Mouse (Mus musculus) liver, embryonic 13.5 days (tissue): ENCODE measurements around the gene S100a16. TPM values are rescaled to one million over a fixed set of nuclear protein-coding genes. Genes with fewer than 3 reads are reported as not detected.
A peak's percentile ranks its signal among the peaks of the same experiment; 100 is the strongest.

Experiments used
- ATAC-seq: fragments of 200-750 bp; cut with Nextera tagmentation; 2 replicates; pipeline ENCODE4 v1.8.0; 2017; ENCODE audit warnings: low read depth, mild to moderate bottlenecking, moderate number of reproducible peaks, moderate library complexity
- DNase-seq: peaks from one replicate; pipeline ENCODE4 v3.0.0; 2022
- H3K27ac ChIP-seq: fragments of 300-500 bp; sonication (generic); 2 replicates; pipeline ENCODE4 v1.5.1; 2015; ENCODE audit warnings: moderate library complexity, mild to moderate bottlenecking, inconsistent platforms
- H3K27me3 ChIP-seq: fragments of 300-500 bp; sonication (generic); 2 replicates; pipeline ENCODE4 v1.6.1; 2015; ENCODE audit warnings: mild to moderate bottlenecking, inconsistent platforms
- H3K36me3 ChIP-seq: fragments of 300-500 bp; sonication (generic); 2 replicates; pipeline ENCODE4 v1.6.1; 2015; ENCODE audit warnings: mild to moderate bottlenecking, inconsistent platforms
- H3K4me1 ChIP-seq: fragments of 300-500 bp; sonication (generic); replicated peaks from 2 replicates; pipeline ENCODE4 v1.6.1; 2015; ENCODE audit warnings: inconsistent platforms
- H3K4me2 ChIP-seq: fragments of 300-500 bp; sonication (generic); 2 replicates; pipeline ENCODE4 v1.6.1; 2015; ENCODE audit warnings: inconsistent platforms, mild to moderate bottlenecking, moderate library complexity
- H3K4me3 ChIP-seq: fragments of 300-500 bp; sonication (generic); replicated peaks from 2 replicates; pipeline ENCODE4 v1.5.1; 2015; ENCODE audit warnings: mild to moderate bottlenecking, inconsistent platforms
- H3K9ac ChIP-seq: fragments of 300-500 bp; sonication (generic); 2 replicates; pipeline ENCODE4 v1.6.1; 2015; ENCODE audit warnings: mild to moderate bottlenecking, inconsistent platforms
- H3K9me3 ChIP-seq: fragments of 300-500 bp; sonication (generic); replicated peaks from 2 replicates; pipeline ENCODE4 v1.6.1; 2016; ENCODE audit warnings: inconsistent platforms
- WGBS: fragments of 180-500 bp; shearing (Covaris S2); methylation state at CpG from one replicate; pipeline ENCODE4 v1.1.7; 2015; ENCODE audit not compliant: insufficient replicate concordance; 5-methylcytosine and 5-hydroxymethylcytosine counted together
- polyA plus RNA-seq: library from polyadenylated mRNA; unstranded; fragments of >200 nt; fragmentation: Nextera tagmentation; extraction: Ambion mirVana; gene quantifications from 2 replicates; pipeline ENCODE4 v1.2.1, GENCODE M21; 2015

The S100a16 gene
- polyA plus RNA-seq: 26.4 and 27.4 TPM in 2 replicates

GRCm38 (mm10) chr3:90537141-90537904 is at the start of gene S100a16:
S100a16 (plus strand) TSS chr3:90537254.
- H3K36me3 ChIP-seq: no peaks in the 10 kb centered on the region
- peak within 1 kb of the TSS; percentile 36 for H3K4me3 ChIP-seq
- H3K9ac ChIP-seq: peak within 1 kb of the TSS; percentile 33; the same call in 1 of the 2 replicates
- H3K27me3 ChIP-seq: no peaks in the 10 kb centered on the region
- H3K27ac ChIP-seq: no peak within 1 kb of the TSS; the same call in 1 of the 2 replicates
- H3K9me3 ChIP-seq: no peaks in the 10 kb centered on the region
- DNase-seq (no peak), ATAC-seq (peak; percentile 73)
- WGBS: 45% methylated on average over 10 of the region's 10 CpGs
- no peaks in the 10 kb centered on the region for H3K4me1 ChIP-seq
- peak within 1 kb of the TSS; percentile 46 for H3K4me2 ChIP-seq

GRCm38 (mm10) chr3:90488576-90488975 is 48.5 kb upstream of the S100a16 start:
- Histone ChIP-seq H3K36me3 (peaks cover 57% of the 10 kb centered on the region), H3K9me3 (no peaks in the 10 kb centered on the region), H3K9ac (no peak overlapping the region), H3K4me1 (peaks cover 21% of the 10 kb centered on the region), H3K27me3 (no peaks in the 10 kb centered on the region), H3K4me2 (no peak overlapping the region), H3K27ac (no peak overlapping the region; the same call in 1 of the 2 replicates), H3K4me3 (no peak overlapping the region)
- ATAC-seq (no peak), DNase-seq (no peak)
- WGBS: 84% methylated on average over 6 of the region's 6 CpGs

- no peaks in the 10 kb centered on the region for H3K27me3 ChIP-seq
- H3K27ac ChIP-seq: peak within 1 kb of the TSS; percentile 72
- DNase-seq: peak; percentile 95
- peak within 1 kb of the TSS; percentile 83 for H3K9ac ChIP-seq
- peak within 1 kb of the TSS; percentile 84 for H3K4me3 ChIP-seq
- H3K4me1 ChIP-seq: peaks cover 21% of the 10 kb centered on the region
- peaks cover 52% of the 10 kb centered on the region for H3K36me3 ChIP-seq
- no peaks in the 10 kb centered on the region for H3K9me3 ChIP-seq
- ATAC-seq: peak; percentile 99
- WGBS: under 1% methylated on average over 37 of the region's 37 CpGs
- peak within 1 kb of the TSS; percentile 72 for H3K4me2 ChIP-seq
These were observed 46.3 kb upstream of the S100a16 start, which contains the start of gene Snapin for GRCm38 (mm10) chr3:90490696-90491256. Snapin (minus strand) TSS chr3:90491033.

- ATAC-seq (no peak), DNase-seq (peak; percentile 26)
- H3K4me2 ChIP-seq: peak overlapping the region; percentile 52
- H3K9me3 ChIP-seq: no peaks in the 10 kb centered on the region
- H3K4me3 ChIP-seq: 0 out of 2 replicates have a peak overlapping the region, but pooled peaks have one; percentile 12
- no peak overlapping the region for H3K9ac ChIP-seq
- H3K27me3 ChIP-seq: no peaks in the 10 kb centered on the region
- peaks cover 52% of the 10 kb centered on the region for H3K36me3 ChIP-seq
- H3K27ac ChIP-seq: no peak overlapping the region
- whole genome bisulfite sequencing: 30% methylated on average over 2 of the region's 2 CpGs
- H3K4me1 ChIP-seq: peaks cover 21% of the 10 kb centered on the region
These were observed 45.7 kb upstream of the S100a16 start for GRCm38 (mm10) chr3:90491350-90491749.

GRCm38 (mm10) chr3:90493831-90494540 is 43.1 kb upstream of the S100a16 start:
- ATAC-seq (no peak), DNase-seq (no peak)
- Histone ChIP-seq H3K36me3 (peaks cover 55% of the 10 kb centered on the region), H3K9ac (peak overlapping the region; percentile 26; the same call in 1 of the 2 replicates), H3K4me3 (no peak overlapping the region), H3K4me2 (no peak overlapping the region), H3K9me3 (no peaks in the 10 kb centered on the region), H3K27me3 (no peaks in the 10 kb centered on the region), H3K27ac (peak overlapping the region; percentile 8; the same call in 1 of the 2 replicates), H3K4me1 (peaks cover 20% of the 10 kb centered on the region)
- 53% methylated on average over 4 of the region's 4 CpGs for WGBS

- H3K9ac ChIP-seq: no peak overlapping the region
- no peak overlapping the region for H3K4me3 ChIP-seq
- DNase-seq (no peak), ATAC-seq (no peak)
- WGBS: 92% methylated on average over 7 of the region's 7 CpGs
- no peaks in the 10 kb centered on the region for H3K9me3 ChIP-seq
- H3K4me1 ChIP-seq: peaks cover 5% of the 10 kb centered on the region; the same call in 1 of the 2 replicates
- H3K27ac ChIP-seq: no peak overlapping the region
- H3K36me3 ChIP-seq: peaks cover 66% of the 10 kb centered on the region
- H3K27me3 ChIP-seq: no peaks in the 10 kb centered on the region
- H3K4me2 ChIP-seq: no peak overlapping the region
These were observed 41.1 kb upstream of the S100a16 start for GRCm38 (mm10) chr3:90495850-90496525.

- no peak overlapping the region for H3K27ac ChIP-seq
- H3K4me1 ChIP-seq: no peaks in the 10 kb centered on the region
- H3K4me3 ChIP-seq: no peak overlapping the region
- no peaks in the 10 kb centered on the region for H3K9me3 ChIP-seq
- no peaks in the 10 kb centered on the region for H3K27me3 ChIP-seq
- DNase-seq (no peak), ATAC-seq (no peak)
- H3K9ac ChIP-seq: no peak overlapping the region
- no peak overlapping the region for H3K4me2 ChIP-seq
- H3K36me3 ChIP-seq: peaks cover 82% of the 10 kb centered on the region
These were observed 39.5 kb upstream of the S100a16 start for GRCm38 (mm10) chr3:90497597-90497996.

- no peak overlapping the region for H3K9ac ChIP-seq
- WGBS: 82% methylated on average over 4 of the region's 4 CpGs
- no peaks in the 10 kb centered on the region for H3K9me3 ChIP-seq
- DNase-seq (no peak), ATAC-seq (no peak)
- H3K4me3 ChIP-seq: no peak overlapping the region
- H3K4me1 ChIP-seq: peaks cover 16% of the 10 kb centered on the region
- H3K36me3 ChIP-seq: peaks cover 88% of the 10 kb centered on the region
- H3K27me3 ChIP-seq: no peaks in the 10 kb centered on the region
- H3K4me2 ChIP-seq: no peak overlapping the region
- no peak overlapping the region for H3K27ac ChIP-seq
These were observed 33.6 kb upstream of the S100a16 start for GRCm38 (mm10) chr3:90503444-90503843.

GRCm38 (mm10) chr3:90505216-90505615 is 31.8 kb upstream of the S100a16 start:
- no peak overlapping the region for H3K4me3 ChIP-seq
- WGBS: 89% methylated on average over 5 of the region's 5 CpGs
- no peak for ATAC-seq

GRCm38 (mm10) chr3:90506362-90506761 is 30.7 kb upstream of the S100a16 start:
- no peak overlapping the region for H3K27ac ChIP-seq
- no peak overlapping the region for H3K4me3 ChIP-seq
- no peak overlapping the region for H3K4me2 ChIP-seq
- no peaks in the 10 kb centered on the region for H3K9me3 ChIP-seq
- H3K36me3 ChIP-seq: peaks cover 63% of the 10 kb centered on the region
- H3K9ac ChIP-seq: no peak overlapping the region
- peaks cover 20% of the 10 kb centered on the region for H3K4me1 ChIP-seq
- WGBS: 88% methylated on average over 3 of the region's 3 CpGs
- ATAC-seq (no peak), DNase-seq (no peak)
- H3K27me3 ChIP-seq: no peaks in the 10 kb centered on the region

More at GRCm38 (mm10) chr3:90505216-90505615, 31.8 kb upstream of the S100a16 start:
- H3K27me3 ChIP-seq: no peaks in the 10 kb centered on the region
- H3K9me3 ChIP-seq: no peaks in the 10 kb centered on the region
- no peak for DNase-seq
- peaks cover 20% of the 10 kb centered on the region for H3K4me1 ChIP-seq
- no peak overlapping the region for H3K9ac ChIP-seq
- peaks cover 71% of the 10 kb centered on the region for H3K36me3 ChIP-seq
- H3K4me2 ChIP-seq: no peak overlapping the region
- H3K27ac ChIP-seq: no peak overlapping the region
